Mouse (Mus musculus) lung, embryonic 15.5 days (tissue): ENCODE results near the gene Adcy5. TPM values are rescaled to one million over a fixed set of nuclear protein-coding genes. Genes with fewer than 3 reads are reported as not detected.

Experiments used
- ATAC-seq: fragments of 200-750 bp; cut with Nextera tagmentation; 2 replicates; pipeline ENCODE4 v1.8.0; 2017; ENCODE audit warnings: moderate number of reproducible peaks, borderline replicate concordance; ENCODE audit not compliant: low FRiP score, low TSS enrichment; ENCODE audit errors: extremely low read depth
- H3K27ac ChIP-seq: fragments of 300-500 bp; sonication (generic); 2 replicates; pipeline ENCODE4 v1.5.1; 2015; ENCODE audit warnings: moderate library complexity, mild to moderate bottlenecking, inconsistent platforms
- H3K27me3 ChIP-seq: fragments of 300-500 bp; sonication (generic); 2 replicates; pipeline ENCODE4 v1.6.1; 2015; ENCODE audit warnings: inconsistent platforms
- H3K36me3 ChIP-seq: fragments of 300-500 bp; sonication (generic); 2 replicates; pipeline ENCODE4 v1.6.1; 2015; ENCODE audit warnings: inconsistent platforms
- H3K4me1 ChIP-seq: fragments of 300-500 bp; sonication (generic); 2 replicates; pipeline ENCODE4 v1.6.1; 2015; ENCODE audit warnings: inconsistent platforms
- H3K4me2 ChIP-seq: fragments of 300-500 bp; sonication (generic); 2 replicates; pipeline ENCODE4 v1.6.1; 2015; ENCODE audit warnings: inconsistent platforms, mild to moderate bottlenecking, moderate library complexity
- H3K4me3 ChIP-seq: fragments of 300-500 bp; sonication (generic); 2 replicates; pipeline ENCODE4 v1.5.1; 2015; ENCODE audit warnings: mild to moderate bottlenecking, inconsistent platforms
- H3K9ac ChIP-seq: fragments of 300-500 bp; sonication (generic); 2 replicates; pipeline ENCODE4 v1.6.1; 2015; ENCODE audit warnings: inconsistent platforms
- H3K9me3 ChIP-seq: fragments of 300-500 bp; sonication (generic); 2 replicates; pipeline ENCODE4 v1.6.1; 2016; ENCODE audit warnings: inconsistent platforms
- WGBS: fragments of 180-500 bp; shearing (Covaris S2); methylation state at CpG from one replicate; pipeline ENCODE4 v1.1.7; 2015; 5-methylcytosine and 5-hydroxymethylcytosine counted together
- polyA plus RNA-seq: library from polyadenylated mRNA; unstranded; fragments of >200 nt; fragmentation: Nextera tagmentation; extraction: Ambion mirVana; gene quantifications from 2 replicates; pipeline ENCODE4 v1.2.1, GENCODE M21; 2015

Gene Adcy5
- polyA plus RNA-seq, 1 experiment from 2014 or later: 1.5 TPM

GRCm38 (mm10) chr16:35239966-35240730 is 85.5 kb downstream of the Adcy5 start:
- 73% methylated on average over 4 of the region's 4 CpGs for WGBS
- H3K27ac ChIP-seq: no peak overlapping the region
- no peaks in the 10 kb centered on the region for H3K36me3 ChIP-seq
- no peaks in the 10 kb centered on the region for H3K9me3 ChIP-seq
- H3K4me1 ChIP-seq: no peaks in the 10 kb centered on the region
- no peak overlapping the region for H3K4me3 ChIP-seq
- no peak overlapping the region for H3K4me2 ChIP-seq
- no peak overlapping the region for H3K9ac ChIP-seq
- H3K27me3 ChIP-seq: no peaks in the 10 kb centered on the region
- ATAC-seq: no peak

DNA sequence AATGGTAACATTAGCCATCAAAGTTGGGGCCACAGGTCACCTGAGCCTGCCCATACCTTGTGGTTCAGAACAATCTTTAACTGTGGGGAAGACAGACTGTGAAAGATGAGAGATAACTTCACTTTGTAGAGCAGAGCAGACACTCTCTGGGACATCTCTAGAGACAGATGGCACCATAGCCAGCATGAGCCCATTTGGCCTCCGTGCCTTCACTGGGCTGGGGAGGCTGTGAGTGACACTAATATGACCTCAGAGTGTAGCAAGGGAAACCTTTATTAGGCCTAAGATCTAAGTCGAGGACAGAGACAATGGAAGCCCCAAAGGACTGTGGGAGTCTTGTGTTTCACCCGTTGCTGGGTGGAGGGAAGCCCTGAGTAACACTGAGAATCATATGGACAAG is 92.7 kb downstream of the Adcy5 start:
- H3K4me3 ChIP-seq: no peak overlapping the region
- H3K4me1 ChIP-seq: no peaks in the 10 kb centered on the region
- H3K27me3 ChIP-seq: no peaks in the 10 kb centered on the region
- no peak overlapping the region for H3K4me2 ChIP-seq
- WGBS: 65% methylated on average over 3 of the region's 3 CpGs
- H3K9me3 ChIP-seq: no peaks in the 10 kb centered on the region
- H3K36me3 ChIP-seq: no peaks in the 10 kb centered on the region
- ATAC-seq: no peak
- no peak overlapping the region for H3K9ac ChIP-seq
- H3K27ac ChIP-seq: no peak overlapping the region

GRCm38 (mm10) chr16:35248825-35249224 is 94.1 kb downstream of the Adcy5 start:
- Histone ChIP-seq H3K27me3 (no peaks in the 10 kb centered on the region), H3K4me3 (no peak overlapping the region), H3K9ac (no peak overlapping the region), H3K36me3 (no peaks in the 10 kb centered on the region), H3K9me3 (no peaks in the 10 kb centered on the region), H3K4me1 (no peaks in the 10 kb centered on the region), H3K4me2 (no peak overlapping the region), H3K27ac (no peak overlapping the region)
- WGBS: 41% methylated on average over 9 of the region's 9 CpGs
- no peak for ATAC-seq

- Histone ChIP-seq H3K9me3 (no peaks in the 10 kb centered on the region), H3K9ac (no peak overlapping the region), H3K4me3 (no peak overlapping the region), H3K27me3 (no peaks in the 10 kb centered on the region), H3K27ac (no peak overlapping the region), H3K4me2 (no peak overlapping the region), H3K4me1 (no peaks in the 10 kb centered on the region), H3K36me3 (no peaks in the 10 kb centered on the region)
- 91% methylated on average over 6 of the region's 6 CpGs for WGBS
- no peak for ATAC-seq
Measured at GRCm38 (mm10) chr16:35249763-35250162, 95.1 kb downstream of the Adcy5 start.

DNA sequence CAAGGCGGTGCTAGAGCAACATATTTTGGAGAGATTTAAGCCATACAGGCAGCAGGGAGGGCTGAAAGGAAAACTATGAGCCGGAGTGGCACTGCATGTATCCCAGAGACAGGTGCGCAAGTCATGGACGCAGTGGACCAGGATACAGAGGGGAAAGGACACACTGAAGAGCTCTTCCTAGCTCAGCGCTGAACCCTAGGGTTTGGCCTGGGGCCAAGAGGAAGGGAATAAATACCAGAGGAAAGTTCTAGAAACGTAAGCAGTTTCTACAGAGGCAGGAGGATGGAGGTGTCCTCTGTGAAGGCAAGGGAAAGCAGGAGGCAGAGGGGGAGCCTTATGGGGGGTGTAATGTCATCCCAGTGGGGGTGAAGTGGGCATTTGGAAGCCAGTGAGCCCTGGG is 97.0 kb downstream of the Adcy5 start:
- no peak overlapping the region for H3K4me2 ChIP-seq
- H3K4me1 ChIP-seq: no peaks in the 10 kb centered on the region
- H3K36me3 ChIP-seq: no peaks in the 10 kb centered on the region
- no peak overlapping the region for H3K27ac ChIP-seq
- ATAC-seq: no peak
- no peak overlapping the region for H3K9ac ChIP-seq
- 68% methylated on average over 6 of the region's 6 CpGs for WGBS
- H3K9me3 ChIP-seq: no peaks in the 10 kb centered on the region
- H3K27me3 ChIP-seq: no peaks in the 10 kb centered on the region
- H3K4me3 ChIP-seq: no peak overlapping the region

DNA sequence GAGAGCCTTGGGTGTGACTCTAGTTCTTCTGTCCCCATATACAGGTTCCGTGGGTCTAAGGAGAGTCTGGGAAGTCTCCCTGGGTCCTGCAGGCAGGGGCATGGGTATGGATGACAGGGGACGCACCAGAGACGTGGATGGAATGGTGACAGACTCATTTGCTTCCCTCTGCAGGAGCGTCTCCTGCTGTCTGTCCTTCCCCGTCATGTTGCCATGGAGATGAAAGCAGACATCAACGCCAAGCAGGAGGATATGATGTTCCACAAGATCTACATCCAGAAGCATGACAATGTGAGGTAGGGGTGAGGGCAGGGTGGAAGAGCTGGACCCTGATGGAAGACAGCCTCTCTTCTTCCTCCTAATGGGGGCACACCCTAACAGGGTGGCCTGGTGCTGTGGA is 98.3 kb downstream of the Adcy5 start:
- no peak overlapping the region for H3K9ac ChIP-seq
- H3K4me3 ChIP-seq: no peak overlapping the region
- no peak overlapping the region for H3K4me2 ChIP-seq
- no peak for ATAC-seq
- no peaks in the 10 kb centered on the region for H3K4me1 ChIP-seq
- H3K27ac ChIP-seq: no peak overlapping the region
- 55% methylated on average over 6 of the region's 6 CpGs for WGBS
- H3K27me3 ChIP-seq: no peaks in the 10 kb centered on the region
- H3K36me3 ChIP-seq: no peaks in the 10 kb centered on the region
- H3K9me3 ChIP-seq: no peaks in the 10 kb centered on the region

GRCm38 (mm10) chr16:35255981-35256380 is 101.3 kb downstream of the Adcy5 start:
- H3K4me2 ChIP-seq: no peak overlapping the region

GRCm38 (mm10) chr16:35270353-35270934 is 115.8 kb downstream of the Adcy5 start:
- Histone ChIP-seq H3K4me1 (no peaks in the 10 kb centered on the region), H3K9ac (no peak overlapping the region), H3K4me3 (no peak overlapping the region), H3K4me2 (no peak overlapping the region), H3K9me3 (no peaks in the 10 kb centered on the region), H3K27ac (no peak overlapping the region), H3K36me3 (no peaks in the 10 kb centered on the region), H3K27me3 (peaks cover 10% of the 10 kb centered on the region; the same call in 1 of the 2 replicates)
- WGBS: 40% methylated on average over 10 of the region's 10 CpGs
- ATAC-seq: no peak

More at GRCm38 (mm10) chr16:35255981-35256380, 101.3 kb downstream of the Adcy5 start:
- 56% methylated on average over 11 of the region's 11 CpGs for WGBS
- ATAC-seq: no peak
- H3K4me1 ChIP-seq: no peaks in the 10 kb centered on the region
- H3K27me3 ChIP-seq: no peaks in the 10 kb centered on the region
- H3K9me3 ChIP-seq: no peaks in the 10 kb centered on the region
- H3K4me3 ChIP-seq: no peak overlapping the region
- H3K9ac ChIP-seq: no peak overlapping the region
- H3K36me3 ChIP-seq: no peaks in the 10 kb centered on the region
- H3K27ac ChIP-seq: no peak overlapping the region

DNA sequence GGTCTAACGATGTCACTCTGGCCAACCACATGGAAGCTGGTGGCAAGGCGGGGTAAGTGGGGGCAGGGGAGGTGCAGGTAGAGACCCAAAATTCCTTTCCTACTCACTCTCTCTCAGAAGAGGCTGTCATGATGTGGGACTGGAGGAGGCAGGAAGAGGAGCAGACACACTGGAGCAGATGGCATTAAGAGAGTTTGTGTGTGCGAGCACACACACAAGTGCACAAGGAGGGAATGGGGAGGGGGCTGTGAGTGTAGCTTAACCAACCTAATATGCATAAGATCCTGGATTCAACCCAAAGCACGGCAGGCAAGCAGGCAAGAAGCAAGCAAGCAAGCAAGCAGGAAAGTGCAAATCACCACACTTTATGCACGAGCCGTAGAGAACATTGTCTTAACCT is 116.3 kb downstream of the Adcy5 start:
- no peak overlapping the region for H3K4me2 ChIP-seq
- 71% methylated on average over 6 of the region's 6 CpGs for WGBS

DNA sequence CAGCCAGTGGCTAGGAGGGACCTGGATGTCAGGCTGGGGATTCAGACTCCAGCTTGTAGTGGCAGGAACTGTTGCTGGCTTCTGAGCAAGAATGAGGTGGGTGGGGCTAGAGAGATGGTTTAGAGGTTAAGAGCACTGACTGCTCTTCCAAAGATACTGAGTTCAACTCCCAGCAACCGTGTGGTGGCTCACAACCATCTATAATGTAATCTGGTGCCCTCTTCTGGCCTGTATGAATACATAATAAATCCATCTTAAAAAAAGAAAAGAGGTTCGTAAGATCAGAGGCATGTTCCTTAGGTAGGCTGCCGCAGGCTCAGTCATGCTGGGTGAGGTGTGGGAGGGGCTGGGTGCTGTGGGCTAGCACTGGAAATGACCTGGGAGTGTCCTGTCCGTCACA is 116.9 kb downstream of the Adcy5 start:
- Histone ChIP-seq H3K4me3 (no peak overlapping the region), H3K27me3 (peaks cover 10% of the 10 kb centered on the region; the same call in 1 of the 2 replicates), H3K9ac (no peak overlapping the region), H3K36me3 (no peaks in the 10 kb centered on the region), H3K27ac (no peak overlapping the region), H3K4me2 (no peak overlapping the region), H3K4me1 (no peaks in the 10 kb centered on the region), H3K9me3 (no peaks in the 10 kb centered on the region)
- WGBS: 34% methylated on average over 4 of the region's 4 CpGs
- ATAC-seq: no peak

More for the DNA sequence above, 116.3 kb downstream of the Adcy5 start:
- Histone ChIP-seq H3K4me3 (no peak overlapping the region), H3K9me3 (no peaks in the 10 kb centered on the region), H3K27me3 (peaks cover 10% of the 10 kb centered on the region; the same call in 1 of the 2 replicates), H3K4me1 (no peaks in the 10 kb centered on the region), H3K36me3 (no peaks in the 10 kb centered on the region), H3K9ac (no peak overlapping the region), H3K27ac (no peak overlapping the region)
- ATAC-seq: no peak

DNA sequence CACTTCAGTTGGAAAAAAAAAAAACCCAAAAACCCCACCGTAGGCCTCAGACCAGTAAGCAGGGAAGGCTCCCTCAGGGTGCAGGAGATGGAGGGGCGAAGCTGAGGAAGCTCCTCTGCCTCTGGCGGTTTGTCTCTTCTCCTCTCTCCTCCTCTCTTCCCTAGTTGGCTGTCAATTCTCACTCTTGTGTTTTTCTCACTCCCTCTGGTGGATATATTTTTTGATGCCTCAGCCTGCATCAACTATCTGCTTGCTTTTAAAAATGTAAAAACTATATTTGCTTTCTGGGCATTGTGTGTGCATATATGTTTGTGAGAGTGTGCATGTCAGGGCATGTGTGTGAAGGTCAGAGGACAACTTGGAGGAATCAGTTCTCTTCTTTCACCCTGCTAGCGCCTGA is 117.7 kb downstream of the Adcy5 start:
- ATAC-seq: no peak
- Histone ChIP-seq H3K9me3 (no peaks in the 10 kb centered on the region), H3K36me3 (no peaks in the 10 kb centered on the region), H3K27ac (no peak overlapping the region), H3K4me2 (no peak overlapping the region), H3K4me3 (no peak overlapping the region), H3K27me3 (peaks cover 10% of the 10 kb centered on the region; the same call in 1 of the 2 replicates), H3K9ac (no peak overlapping the region), H3K4me1 (no peaks in the 10 kb centered on the region)
- 68% methylated on average over 4 of the region's 4 CpGs for WGBS

DNA sequence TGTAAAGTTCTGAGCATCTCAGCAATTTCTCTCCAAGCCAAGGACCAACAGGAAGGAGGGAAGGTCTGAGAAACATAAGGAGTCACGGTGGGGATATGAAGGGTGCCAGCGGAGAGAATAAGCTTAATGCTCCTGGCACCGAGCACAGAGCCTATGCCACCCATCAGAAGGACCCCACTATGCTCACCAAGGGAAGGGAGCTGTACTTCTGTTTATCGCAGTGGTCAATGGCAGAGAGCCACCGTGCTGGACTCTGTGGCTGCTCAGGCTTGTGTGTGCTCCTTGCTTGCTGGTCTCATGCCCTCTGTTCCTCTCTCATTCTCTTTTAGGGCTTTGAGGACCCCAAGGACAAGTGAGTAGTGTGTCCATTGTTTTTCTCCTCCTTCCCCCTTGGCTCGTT is 123.5 kb downstream of the Adcy5 start:
- Histone ChIP-seq H3K27ac (no peak overlapping the region), H3K4me3 (no peak overlapping the region), H3K27me3 (peaks cover 10% of the 10 kb centered on the region; the same call in 1 of the 2 replicates), H3K9me3 (no peaks in the 10 kb centered on the region), H3K9ac (no peak overlapping the region), H3K36me3 (no peaks in the 10 kb centered on the region), H3K4me2 (no peak overlapping the region), H3K4me1 (no peaks in the 10 kb centered on the region)
- ATAC-seq: no peak
- 79% methylated on average over 6 of the region's 6 CpGs for WGBS
